Mouse (Mus musculus) kidney, postnatal 36 days (tissue): ENCODE data around the gene Btd.
"Not testable (repeated sequence)": the region's sequence is repeated elsewhere in the genome, so short reads cannot be mapped to it uniquely, and the experiment has no call there.

ENCODE experiments used
- DNase-seq, 2 experiments: peaks; one replicate each; pipeline ENCODE4 v3.0.0; 2021 to 2022; ENCODE audit warnings: mixed read lengths in 2 of 2

The Btd gene

DNA sequence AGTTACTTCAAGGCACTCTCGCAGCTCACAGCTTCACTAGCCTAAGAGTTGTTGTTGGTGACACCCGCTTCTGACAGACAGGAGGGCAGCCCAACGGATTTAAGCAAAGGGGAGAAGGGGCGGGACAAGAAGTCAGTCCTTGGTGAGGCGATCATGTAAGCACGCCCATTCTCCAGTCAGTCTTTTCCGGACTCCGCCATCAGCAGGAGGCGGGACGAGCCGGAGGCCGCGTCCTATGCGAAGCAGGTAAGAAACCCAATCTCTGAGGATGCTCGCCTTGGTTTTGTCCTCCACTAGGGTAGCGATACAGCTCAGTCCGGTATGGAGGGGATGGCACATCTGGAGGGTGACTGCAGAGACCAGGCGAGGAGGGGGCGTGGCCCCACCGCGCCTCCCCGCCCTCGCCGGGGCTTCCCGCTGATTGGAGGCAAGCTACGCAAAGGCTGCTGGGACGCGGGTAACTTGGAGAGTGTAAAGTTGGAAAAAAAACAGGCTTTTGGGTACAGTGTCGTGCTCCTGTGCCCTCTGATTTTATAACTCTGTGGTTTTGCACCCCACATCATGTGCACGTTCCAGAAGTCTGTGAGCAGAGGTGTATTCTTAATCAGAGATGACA, at the start of gene Btd, which contains the start of gene Hacl1:
TSS of gene Btd (plus strand) at position 139 of the 616 bp plus-strand sequence.
TSS of gene Hacl1 (minus strand) at position 397 of the 616 bp plus-strand sequence.
- peak; percentile 91 to 96 for DNase-seq

DNA sequence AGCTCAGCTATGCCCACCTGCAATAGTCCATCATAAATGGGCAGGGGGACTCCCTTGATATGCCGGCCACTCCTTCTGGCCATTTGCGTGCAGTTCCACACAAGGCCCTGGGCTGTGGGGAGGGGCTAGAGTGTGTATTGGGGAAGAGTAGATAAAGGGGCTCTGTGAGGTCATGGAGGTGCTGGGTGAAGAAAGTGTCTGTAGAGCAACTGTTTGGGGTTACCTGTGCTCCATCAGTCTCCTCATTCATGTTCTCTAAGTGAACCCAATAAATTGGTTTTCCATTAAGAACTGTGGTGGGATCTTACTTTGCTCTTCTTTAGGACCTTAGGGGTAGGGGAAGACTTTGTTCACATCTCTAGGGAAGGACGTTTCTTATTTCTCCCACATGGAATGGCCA, 49.6 kb upstream of the Btd start, which contains the start of gene Colq:
TSS of gene Colq (minus strand) at position 101 of the 400 bp plus-strand sequence.
- no peak for DNase-seq

DNA sequence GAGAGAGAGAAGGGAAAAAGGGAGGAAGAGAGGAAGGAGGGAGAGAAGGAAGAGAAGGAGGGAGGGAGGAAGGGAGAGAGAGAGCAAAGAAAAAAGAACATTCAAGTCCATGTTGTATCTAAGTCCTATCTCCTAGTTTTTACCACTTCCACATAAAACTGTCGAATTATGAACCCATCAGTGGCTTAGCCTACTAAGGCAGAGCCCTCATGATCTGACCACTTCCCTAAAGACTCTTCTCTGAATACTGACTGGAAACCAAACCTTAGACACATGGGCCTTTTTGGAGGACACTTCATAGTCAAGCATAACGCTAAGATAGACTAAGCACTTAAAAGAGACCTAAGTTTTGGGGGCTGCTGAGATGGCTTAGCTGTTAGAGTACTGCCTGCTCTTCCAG, 47.8 kb upstream of the Btd start:
- no peak for DNase-seq

DNA sequence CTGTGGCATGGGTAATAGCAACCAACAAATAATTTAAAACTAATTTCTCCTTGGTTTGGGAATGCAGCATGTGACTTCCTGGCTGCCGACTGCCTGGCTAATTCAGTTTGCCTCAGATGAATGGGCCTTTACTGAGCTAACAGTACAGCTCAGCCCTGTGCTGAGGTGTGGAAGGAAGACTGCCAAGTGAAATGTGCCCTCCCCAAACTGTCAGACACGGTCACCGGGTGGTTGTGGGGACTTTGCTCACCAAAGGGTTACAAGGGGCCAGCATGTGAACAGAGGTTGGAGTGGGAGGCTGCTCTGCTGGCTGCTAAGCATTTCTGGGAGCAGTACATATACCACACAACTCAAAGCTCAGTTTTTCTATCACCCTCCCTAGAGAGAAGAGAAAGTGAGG, 46.1 kb upstream of the Btd start:
- peak; percentile 64 to 72 for DNase-seq

DNA sequence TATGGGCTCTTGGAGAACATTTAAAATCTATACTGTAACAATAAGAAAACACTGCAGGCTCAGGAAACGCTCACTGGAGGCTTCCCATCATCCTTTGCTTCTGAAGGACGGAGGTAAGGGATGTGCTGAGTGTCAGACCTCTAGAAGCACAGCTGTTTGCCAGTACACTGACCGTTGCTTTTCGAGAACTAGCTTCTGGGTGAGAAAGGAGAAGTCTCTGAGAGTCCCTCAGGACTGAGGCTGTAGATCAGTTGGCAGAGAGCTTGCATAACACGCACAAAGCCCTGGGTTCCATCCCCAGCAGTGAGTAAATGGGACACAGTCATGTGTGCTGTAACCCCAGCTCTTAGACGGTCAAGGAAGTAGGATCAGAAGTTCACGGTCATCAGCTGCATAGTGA, 44.4 kb upstream of the Btd start:
- DNase-seq = no peak

DNA sequence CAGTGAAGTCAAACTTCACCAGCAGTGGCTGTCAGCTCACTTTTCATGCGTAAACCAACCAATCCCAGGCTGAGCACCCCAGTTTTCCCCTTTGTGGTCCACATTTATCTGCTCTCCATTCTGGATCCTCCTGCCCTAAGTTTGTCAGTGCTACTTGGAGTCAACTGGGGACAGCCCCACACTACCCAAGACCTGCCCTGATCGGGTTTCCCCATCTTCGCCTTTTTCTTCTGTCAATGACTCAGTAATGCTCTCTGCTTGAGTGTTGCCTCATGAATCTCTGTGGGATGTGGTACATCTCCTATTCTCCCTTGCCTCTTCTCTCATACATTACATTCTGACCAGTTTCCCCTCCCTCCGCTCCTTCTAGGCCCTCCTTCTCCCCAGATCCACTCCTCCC, 43.4 kb upstream of the Btd start:
- DNase-seq = no peak

DNA sequence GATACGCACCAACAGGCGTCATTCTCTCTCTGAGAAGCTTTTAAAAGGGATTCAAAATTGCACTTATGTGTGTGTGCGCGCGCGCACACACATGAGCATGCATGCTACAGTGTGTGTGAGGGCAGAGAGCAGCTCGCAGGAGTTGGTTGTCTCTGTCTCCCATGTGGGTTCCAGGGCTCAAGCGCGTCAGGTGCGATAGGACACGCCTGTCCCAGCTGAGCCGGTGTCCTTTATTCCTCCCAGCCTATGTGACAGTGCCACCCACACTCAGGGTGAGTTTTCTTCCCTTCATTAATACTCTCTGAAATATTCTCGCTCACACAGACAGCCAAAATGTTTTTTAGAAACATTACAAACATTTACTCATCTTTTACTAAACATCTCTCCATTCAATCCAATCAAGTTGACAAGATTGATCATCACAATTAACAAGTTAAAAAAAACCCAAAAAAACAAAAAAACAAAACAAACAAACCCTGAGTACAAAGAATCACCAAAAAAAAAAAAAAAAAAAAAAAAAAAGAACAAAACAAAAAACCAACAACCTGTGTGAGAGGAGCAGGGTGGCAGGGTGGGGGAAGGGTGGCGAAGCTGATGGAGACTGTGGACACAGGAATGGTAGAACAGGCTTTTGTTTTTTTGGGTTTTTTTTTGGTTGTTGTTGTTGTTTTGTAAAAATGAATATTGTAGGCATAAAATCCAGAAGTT, 38.8 kb upstream of the Btd start:
- DNase-seq = no peak

DNA sequence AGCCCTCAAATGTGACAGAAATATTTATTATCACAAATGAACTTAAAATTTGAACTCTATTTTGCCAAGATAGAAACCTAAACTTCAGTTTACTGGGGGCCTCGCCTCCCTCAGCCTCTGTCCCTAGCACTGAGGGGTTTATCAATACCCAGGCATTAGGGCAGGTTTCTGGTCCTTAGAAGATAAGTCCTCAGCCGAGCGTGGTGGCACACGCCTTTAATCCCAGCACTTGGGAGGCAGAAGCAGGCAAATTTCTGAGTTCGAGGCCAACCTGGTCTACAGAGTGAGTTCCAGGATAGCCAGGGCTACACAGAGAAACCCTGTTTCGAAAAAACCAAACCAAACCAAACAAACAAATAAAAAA, 38.2 kb upstream of the Btd start:
- not testable (repeated sequence) for DNase-seq

DNA sequence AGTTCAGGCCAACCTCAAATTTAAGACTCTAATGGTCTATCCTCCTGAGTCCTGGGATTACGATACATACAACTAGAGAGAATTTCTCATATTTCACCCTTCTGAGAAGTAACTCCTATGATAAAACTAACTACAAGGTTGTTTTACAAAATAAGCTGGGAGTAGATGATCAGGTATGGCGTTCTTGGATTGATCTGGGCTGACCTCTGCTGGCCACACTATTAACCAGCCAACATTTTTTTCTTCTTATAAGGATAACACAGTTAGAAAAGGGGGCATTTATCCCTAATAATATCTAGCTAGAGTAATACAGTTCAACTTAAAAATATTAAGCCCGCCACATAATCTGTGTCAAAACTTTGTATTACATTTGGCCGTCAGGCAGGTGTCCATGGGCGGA, 35.9 kb upstream of the Btd start:
- DNase-seq = peak; percentile 13 to 62

DNA sequence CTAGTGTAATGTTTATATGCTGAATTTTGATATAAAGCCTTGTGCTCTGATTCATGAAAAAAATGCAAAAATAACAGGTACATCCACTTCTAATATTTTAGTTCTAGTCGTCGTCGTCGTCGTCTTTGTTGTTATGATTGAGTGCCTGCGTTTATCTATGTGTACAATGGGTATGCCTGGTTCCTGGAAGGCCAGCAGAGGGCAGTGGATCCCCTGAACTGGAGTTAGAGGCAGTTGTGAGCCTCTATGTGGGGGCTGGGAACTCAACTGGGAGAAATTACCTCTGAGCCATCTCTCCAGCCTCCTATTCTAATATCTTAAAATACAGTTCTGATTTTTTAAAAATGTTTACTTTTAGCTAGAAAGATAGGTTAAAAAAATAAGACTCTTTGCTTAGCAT, 35.3 kb upstream of the Btd start:
- peak; percentile 13 to 54 for DNase-seq

DNA sequence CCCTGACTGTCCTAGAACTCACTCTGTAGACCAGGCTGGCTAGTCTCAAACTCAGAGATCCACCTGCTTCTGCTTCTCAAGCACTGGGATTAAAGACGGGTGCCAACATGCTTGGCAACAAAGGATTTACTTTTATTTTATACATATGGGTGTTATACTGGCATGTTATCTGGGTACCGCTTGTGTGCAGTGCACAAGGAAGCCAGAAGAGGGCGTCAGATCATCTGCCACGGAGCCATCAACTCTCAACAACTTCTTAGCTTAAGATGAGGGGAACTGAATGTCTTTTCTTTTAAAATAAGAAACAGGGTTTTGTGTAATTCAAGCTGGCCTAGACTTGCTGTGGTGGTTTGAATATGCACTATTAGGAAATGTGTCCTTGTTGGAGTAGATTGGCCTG, 28.8 kb upstream of the Btd start:
- no peak for DNase-seq

DNA sequence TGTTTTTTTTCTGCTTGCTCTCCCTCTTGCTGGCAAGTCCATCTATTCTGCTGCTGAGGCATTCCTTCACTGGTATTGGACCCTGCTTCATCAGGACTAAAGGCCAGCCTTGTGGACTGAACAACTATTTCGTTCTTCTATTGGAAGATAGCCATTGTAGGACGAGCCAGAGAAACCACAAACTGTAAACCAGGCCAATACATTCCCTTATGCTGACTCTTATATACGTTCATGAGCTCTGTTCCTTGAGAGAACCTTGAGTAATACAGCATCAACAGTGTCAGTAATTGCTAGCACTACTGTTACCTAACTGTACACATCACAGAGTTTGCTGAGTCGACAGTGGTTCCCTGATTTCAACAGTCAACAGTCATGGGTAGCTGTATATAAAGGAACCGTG, 27.2 kb upstream of the Btd start:
- DNase-seq = no peak

DNA sequence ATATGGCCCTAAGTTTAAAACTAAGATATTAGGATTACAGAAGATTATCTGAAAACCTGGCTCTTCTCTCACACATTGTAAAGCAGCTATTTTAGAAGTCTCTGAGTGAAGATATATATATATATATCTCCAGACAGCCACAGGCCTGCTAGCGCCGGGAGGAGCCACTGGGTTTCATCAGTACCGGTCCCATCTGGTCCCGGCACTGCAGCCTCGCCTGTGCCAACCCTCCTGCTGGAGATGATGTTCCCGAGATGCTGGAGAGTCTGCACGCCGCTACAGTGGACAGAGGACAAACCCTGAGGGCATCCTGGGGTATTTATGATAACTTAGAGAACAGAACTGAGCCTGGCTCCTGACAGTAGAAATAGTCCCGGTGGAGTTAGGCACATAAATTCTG, 23.6 kb upstream of the Btd start:
- no peak for DNase-seq

DNA sequence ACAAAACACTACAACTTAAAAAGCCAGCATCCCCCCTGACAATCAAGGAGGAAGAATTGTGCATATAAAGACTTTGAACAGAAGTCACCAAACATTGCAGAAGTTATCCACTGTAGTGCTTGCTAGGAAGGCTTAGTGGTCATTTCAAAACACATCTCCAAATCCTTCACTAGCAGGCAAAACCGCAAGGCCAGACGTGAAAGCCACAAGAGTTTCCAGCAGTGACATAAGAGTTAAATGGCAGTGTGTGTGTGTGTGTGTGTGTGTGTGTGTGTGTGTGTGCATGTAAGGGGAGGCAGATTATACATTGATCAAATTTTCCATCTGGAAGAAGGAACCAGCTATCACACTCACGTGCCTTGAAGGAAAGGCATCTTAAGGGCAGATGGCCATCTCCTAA, 22.8 kb upstream of the Btd start:
- no peak for DNase-seq

DNA sequence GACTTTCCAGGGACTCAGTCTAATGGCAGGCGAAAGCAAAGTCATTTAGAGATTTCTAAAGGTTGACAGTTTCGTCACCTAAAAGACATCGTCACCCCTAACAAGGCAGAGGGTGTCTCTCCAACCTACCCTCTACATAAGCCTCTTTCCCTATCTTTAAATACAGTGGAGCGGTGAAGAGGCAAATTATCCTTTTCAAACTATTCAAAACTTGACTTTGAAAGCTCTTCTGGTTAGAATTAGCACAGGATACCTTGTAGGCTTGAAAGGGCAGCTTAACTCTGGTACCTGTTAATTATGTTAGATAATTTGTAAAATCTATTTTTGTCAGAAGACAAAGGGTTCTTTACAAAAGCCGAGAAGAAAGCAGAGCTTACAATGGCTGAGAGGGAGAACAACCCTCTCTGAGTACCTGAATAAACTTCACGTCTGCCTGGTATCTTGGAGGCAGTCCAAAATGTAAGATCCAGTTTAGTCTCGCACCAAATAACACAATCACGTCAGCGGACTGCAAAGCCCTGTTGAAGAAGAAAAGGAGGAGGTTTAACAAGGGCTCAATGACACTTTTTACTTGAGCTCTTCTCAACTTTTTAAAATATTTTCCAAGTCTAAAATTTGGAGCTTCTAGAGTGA, 20.1 kb upstream of the Btd start:
- DNase-seq = no peak

DNA sequence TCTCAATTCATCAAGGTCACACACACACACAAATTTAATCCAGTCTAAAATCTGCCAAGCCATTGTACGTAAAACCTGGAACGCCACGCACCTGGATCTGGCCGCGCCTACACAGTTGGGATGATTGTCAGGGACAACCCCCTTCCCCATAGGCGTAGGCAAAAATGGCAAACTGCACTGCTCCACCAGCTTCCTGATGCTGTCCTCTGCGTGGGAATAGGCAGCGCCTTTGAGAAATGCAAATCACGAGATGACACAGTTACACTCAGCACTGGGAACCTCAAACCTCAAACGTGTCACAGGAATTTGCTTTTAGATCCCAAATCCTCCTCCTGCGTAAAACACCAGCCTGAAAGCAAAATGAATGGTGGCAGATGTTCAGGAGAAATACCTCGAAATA, 18.1 kb upstream of the Btd start:
- no peak for DNase-seq

DNA sequence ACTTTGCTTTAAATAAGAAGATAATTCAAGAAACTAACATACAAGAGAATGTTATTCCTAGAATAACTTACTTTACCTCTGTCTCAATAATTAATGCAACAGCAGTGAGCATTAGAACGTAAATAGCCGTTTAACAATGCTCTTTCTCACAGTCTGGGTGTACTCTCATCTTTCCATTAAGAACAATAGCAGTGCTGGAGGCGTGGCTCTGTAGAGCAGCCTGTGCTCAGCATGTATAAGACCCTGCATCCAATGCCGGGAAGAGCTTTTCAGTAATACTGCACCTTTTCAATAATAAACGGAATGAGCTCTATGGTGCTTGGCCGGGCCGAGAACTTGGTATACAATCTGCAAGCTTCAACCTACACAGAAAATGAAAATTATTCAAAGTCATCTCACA, 10.2 kb upstream of the Btd start:
- no peak for DNase-seq

DNA sequence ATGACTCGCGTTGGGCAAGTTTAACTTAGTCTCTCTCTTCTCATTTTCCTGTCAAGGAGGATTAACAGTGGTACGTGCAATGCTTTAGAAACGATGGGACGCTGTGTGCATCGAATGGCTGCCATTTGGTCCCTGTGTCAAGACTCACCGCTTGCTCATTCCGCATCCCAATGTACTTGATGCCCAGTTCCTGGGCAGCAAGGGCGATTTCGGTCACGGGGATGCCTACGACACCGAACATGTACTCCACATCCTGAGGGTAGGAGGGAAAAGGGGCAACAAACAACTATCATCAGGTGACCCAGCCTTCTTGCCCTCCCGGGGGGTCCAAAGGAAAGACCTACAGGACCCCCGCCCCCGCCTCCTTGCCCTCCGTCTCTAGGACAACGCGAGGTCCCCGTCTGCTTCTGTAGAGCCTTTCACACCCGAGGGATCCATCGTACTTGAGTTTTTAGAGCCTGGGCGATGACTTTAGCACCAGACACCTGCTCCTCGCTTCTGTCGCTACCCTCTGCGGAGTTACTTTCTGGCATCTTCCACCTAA, 410 bp upstream of the Btd start, which contains the start of gene Gm49387:
TSS of gene Gm49387 (minus strand) at position 533 of the 544 bp plus-strand sequence.
- peak in 1 of 2 experiments; percentile 53 for DNase-seq

DNA sequence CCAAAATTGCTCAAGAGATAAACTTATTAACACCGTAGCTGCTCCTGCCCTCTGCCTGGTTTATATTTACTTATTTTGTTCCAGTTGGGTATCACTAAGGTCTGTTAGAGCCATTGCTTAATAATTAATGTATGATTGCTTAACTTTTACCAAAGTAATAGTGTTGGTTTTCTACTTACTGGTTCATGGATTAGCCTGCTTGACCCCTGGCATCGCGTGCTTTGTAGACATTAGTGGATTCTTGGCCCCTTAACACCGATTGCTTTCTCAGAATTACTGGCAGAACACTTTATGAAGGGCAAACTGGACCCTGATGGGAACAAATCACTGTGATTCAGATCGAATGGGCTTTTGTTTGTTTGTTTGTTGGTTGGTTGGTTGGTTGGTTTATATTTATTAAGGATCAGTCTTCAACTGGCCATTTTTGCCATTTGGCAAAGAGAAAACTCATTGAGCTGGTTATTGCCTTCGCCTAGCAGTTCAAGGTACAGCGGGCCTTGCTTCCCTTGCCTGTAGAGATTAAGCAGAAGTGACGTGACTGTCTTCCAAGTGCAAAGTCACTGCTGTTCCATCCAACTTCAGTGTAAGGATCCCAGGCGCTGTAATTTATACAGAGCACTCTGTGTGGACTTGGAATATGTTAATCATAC, 803 bp downstream of the Btd start:
- DNase-seq = peak; percentile 76 to 85

DNA sequence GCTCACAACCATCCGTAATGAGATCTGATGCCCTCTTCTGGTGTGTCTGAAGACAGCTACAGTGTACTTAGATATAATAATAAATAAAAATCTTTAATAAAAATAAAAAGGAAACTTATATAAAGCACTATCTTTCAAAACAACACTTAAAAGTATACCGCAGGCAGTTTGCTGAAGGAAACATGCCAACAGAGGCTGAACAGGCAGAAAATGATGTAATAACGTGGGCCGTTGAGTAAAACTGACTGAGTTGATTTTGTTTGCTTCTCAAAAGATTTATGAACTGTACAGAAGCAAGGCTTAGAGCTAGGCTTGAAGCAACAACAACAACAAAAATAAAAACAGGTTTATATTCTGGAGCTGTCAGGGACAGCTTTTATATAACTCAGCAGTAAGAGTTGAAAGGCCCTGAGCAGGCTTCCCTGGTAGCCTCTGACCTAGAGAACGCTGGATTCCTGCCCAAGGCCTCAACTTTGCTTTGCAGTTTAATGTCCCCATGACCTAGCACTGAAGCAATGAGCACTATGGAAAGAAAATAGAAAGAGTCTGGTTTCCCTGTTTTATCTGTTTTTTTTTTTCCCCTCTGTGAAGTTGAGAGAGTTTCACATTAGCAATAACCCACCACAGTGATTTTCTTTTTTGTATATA, 3.5 kb downstream of the Btd start:
- peak; percentile 87 to 90 for DNase-seq

DNA sequence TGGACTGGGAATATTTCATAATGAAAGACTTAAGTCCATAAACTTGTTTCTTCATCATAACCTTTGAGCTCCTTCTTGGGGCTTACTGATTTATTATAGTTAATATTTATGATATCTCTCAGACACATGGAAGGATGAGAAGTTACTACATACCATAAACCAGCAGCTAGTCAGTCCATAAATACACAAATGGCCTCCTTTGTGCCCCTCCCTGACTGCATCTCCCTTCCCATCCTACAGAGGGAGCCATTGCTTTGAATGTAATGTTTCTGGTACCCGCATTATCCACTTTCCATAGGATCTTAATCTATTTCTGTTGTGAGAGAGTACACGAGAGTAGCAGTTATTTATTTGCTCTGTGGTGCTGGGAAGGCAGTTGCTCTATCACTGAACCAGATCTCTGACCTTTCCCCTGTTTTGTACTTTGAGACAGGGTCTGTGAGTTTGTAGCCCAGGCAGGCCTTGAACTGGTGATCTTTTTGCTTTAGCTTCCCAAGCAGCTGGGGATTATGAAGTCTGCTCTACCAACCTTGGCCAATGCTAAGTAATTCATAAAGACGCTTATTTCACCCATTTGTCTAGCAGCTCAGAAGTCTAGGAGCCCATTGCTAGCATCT, 4.2 kb downstream of the Btd start:
- no peak for DNase-seq

DNA sequence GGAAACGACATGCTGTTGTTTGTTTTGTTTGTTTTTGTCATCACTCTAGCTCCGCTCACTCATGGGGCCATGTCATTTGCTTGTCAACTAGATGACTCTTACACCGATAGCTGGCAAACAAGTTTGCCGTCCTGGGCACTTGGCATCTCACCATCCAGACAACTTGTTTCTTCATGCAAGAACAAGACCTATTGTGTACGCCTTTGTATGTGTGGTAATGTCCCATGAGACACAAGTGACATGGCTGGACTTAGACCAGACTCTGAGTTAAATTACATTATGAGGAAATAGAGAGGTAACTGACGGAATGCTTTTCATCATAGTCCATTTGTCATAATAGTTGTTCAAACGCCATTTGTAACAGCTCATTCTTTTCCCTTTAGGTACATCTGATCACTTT, 5.1 kb downstream of the Btd start:
- no peak for DNase-seq
